18 mouse cellular contexts compared by ENCODE assay signal in the genomic region with DNA sequence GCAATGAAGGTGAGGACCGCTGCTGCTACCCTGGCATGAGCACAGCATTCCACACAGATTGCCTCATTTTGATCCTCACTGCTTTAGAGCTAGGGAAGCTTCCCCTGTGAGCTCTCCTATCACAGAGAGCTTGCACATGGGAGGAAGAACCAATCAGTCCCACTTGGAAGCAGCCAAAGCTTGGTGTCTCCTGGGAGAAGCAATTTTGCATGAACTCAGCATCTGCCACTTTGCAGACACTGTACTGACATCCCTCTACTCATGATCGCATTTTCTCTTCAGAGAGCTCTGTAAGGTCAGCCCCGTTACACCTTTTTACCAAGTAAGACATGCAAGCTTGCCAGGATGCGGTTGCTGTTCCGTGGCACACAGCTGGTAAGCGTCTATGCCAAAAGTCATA.
A peak's percentile ranks its signal among the peaks of the same experiment; 100 is the strongest.
DNase-seq lines count a peak whose midpoint lies in the region; ATAC-seq and TF ChIP-seq lines count a peak whose summit lies in the region.
"Had no signal": no experiment of that assay in that cellular context is flagged by ENCODE, and none has a peak within 500 bp of the region (broad histone marks: within the 10 kb centered on the region; RNA-seq: fewer than 3 reads in every experiment).

No protein-coding gene starts in this region.

- no peak overlapping the region for H3K4me2 ChIP-seq in hindbrain, postnatal 0 days (ENCODE audit: low read depth, low read length)
- no peak overlapping the region for H3K4me2 ChIP-seq in hindbrain, embryonic 13.5 days
- H3K4me2 ChIP-seq: embryonic facial prominence, embryonic 13.5 days; forebrain, embryonic 13.5 days; heart, embryonic 13.5 days had no signal

- peaks cover 16% of the 10 kb centered on the region for H3K4me1 ChIP-seq in heart, embryonic 10.5 days
- H3K4me1 ChIP-seq in hindbrain, postnatal 0 days (ENCODE audit: insufficient read depth, low read length), result no peaks in the 10 kb centered on the region
- no peaks in the 10 kb centered on the region for H3K4me1 ChIP-seq in hindbrain, embryonic 13.5 days (replicated peaks)
- H3K4me1 ChIP-seq: forebrain, embryonic 13.5 days had no signal

- no peak overlapping the region for H3K4me3 ChIP-seq in heart, embryonic 10.5 days
- H3K4me3 ChIP-seq in hindbrain, postnatal 0 days (ENCODE audit: low read length), result no peak overlapping the region
- H3K4me3 ChIP-seq in hindbrain, embryonic 13.5 days, result no peak overlapping the region
- H3K4me3 ChIP-seq: embryonic facial prominence, embryonic 13.5 days; forebrain, embryonic 13.5 days; heart, embryonic 13.5 days had no signal

- H3K9ac ChIP-seq in hindbrain, postnatal 0 days (replicated peaks; ENCODE audit: low read length), result no peak overlapping the region
- no peak overlapping the region for H3K9ac ChIP-seq in hindbrain, embryonic 13.5 days
- H3K9ac ChIP-seq: embryonic facial prominence, embryonic 13.5 days; forebrain, embryonic 13.5 days; forebrain, postnatal 0 days; heart, embryonic 13.5 days had no signal

- no peak for ATAC-seq in hindbrain, postnatal 0 days
- no peak for ATAC-seq in hindbrain, embryonic 13.5 days (ENCODE audit: low FRiP score)
- ATAC-seq: forebrain, embryonic 13.5 days; forebrain, postnatal 0 days; hindbrain, embryonic 16.5 days had no signal

- H3K27ac ChIP-seq in heart, embryonic 10.5 days, result no peak overlapping the region
- H3K27ac ChIP-seq in hindbrain, postnatal 0 days, result no peak overlapping the region
- H3K27ac ChIP-seq in hindbrain, embryonic 13.5 days, result no peak overlapping the region
- H3K27ac ChIP-seq: embryonic facial prominence, embryonic 13.5 days; forebrain, embryonic 13.5 days; heart, embryonic 13.5 days had no signal

- H3K9me3 ChIP-seq in heart, embryonic 10.5 days, result no peaks in the 10 kb centered on the region
- no peaks in the 10 kb centered on the region for H3K9me3 ChIP-seq in hindbrain, postnatal 0 days (ENCODE audit: low read length)
- no peaks in the 10 kb centered on the region for H3K9me3 ChIP-seq in hindbrain, embryonic 13.5 days
- H3K9me3 ChIP-seq: embryonic facial prominence, embryonic 13.5 days; forebrain, embryonic 13.5 days; heart, embryonic 13.5 days had no signal

- 79% methylated on average over 6 of the region's 6 CpGs for WGBS in heart, embryonic 10.5 days
- 74% methylated on average over 6 of the region's 6 CpGs for WGBS in hindbrain, postnatal 0 days
- 82% methylated on average over 6 of the region's 6 CpGs for WGBS in hindbrain, embryonic 13.5 days

- H3K36me3 ChIP-seq in heart, embryonic 10.5 days, result no peaks in the 10 kb centered on the region
- no peaks in the 10 kb centered on the region for H3K36me3 ChIP-seq in hindbrain, postnatal 0 days (ENCODE audit: insufficient read depth, low read length)
- no peaks in the 10 kb centered on the region for H3K36me3 ChIP-seq in hindbrain, embryonic 13.5 days
- H3K36me3 ChIP-seq: embryonic facial prominence, embryonic 13.5 days; heart, embryonic 13.5 days had no signal

- peak; percentile 39 to 40 for DNase-seq in cerebellum, postnatal 10 days
- no peak for DNase-seq in cerebellum, adult 11 months
- peak; percentile 3 to 4 for DNase-seq in heart, adult 18-20 months
- no peak for DNase-seq in heart, embryonic 10.5 days (ENCODE audit: low spot score)
- DNase-seq in hindbrain, postnatal 0 days (ENCODE audit: low spot score), result peak; percentile 31
- peak; percentile 22 for DNase-seq in brain, embryonic 14.5 days (ENCODE audit: low read depth)
- DNase-seq: adrenal gland, postnatal 10 days; B cell, adult 2 months; cerebellum, adult 2 months; cerebellum, postnatal 25 days; forebrain, postnatal 0 days; gastrocnemius, postnatal 14 days; kidney, adult 11 months had no signal

- TF ChIP-seq POLR2A in brain, embryonic 14.5 days (IDR thresholded peaks at IDR 0.05; ENCODE audit: borderline replicate concordance, extremely low read depth, insufficient read depth, insufficient read length, poor library complexity, severe bottlenecking), result no peak

- TF ChIP-seq CTCF in hindbrain, postnatal 0 days (IDR thresholded peaks at IDR 0.05; ENCODE audit: low read depth), result no peak
- no peak for TF ChIP-seq CTCF in brain, embryonic 14.5 days (IDR thresholded peaks at IDR 0.05; ENCODE audit: borderline replicate concordance, extremely low read depth, insufficient read depth, insufficient read length)

- peaks cover 6% of the 10 kb centered on the region; the same call in 1 of the 2 replicates for H3K27me3 ChIP-seq in heart, embryonic 10.5 days (ENCODE audit: insufficient read depth, poor library complexity, severe bottlenecking)
- H3K27me3 ChIP-seq in hindbrain, postnatal 0 days (ENCODE audit: insufficient read depth, low read length), result no peaks in the 10 kb centered on the region
- H3K27me3 ChIP-seq in hindbrain, embryonic 13.5 days, result no peaks in the 10 kb centered on the region
- H3K27me3 ChIP-seq: forebrain, embryonic 13.5 days; heart, embryonic 13.5 days had no signal

Comparison
In these comparisons a context has a peak if more than half of its experiments do, and no peak if none do; other contexts are left out.
1. DNase-seq: peak in cerebellum, postnatal 10 days (2 of 2), heart, adult 18-20 months (2 of 2), hindbrain, postnatal 0 days (single experiment) and brain, embryonic 14.5 days (single experiment); none in cerebellum, adult 11 months (single experiment) and heart, embryonic 10.5 days (single experiment).